Mouse (Mus musculus) ES-E14 (cell line): Measurements from ENCODE around the gene Arhgef10l. TPM values are rescaled to one million over a fixed set of nuclear protein-coding genes. Genes with fewer than 3 reads are reported as not detected.

Source experiments
- DNase-seq: peaks from one replicate; pipeline ENCODE4 v3.0.0-alpha.2; 2013; ENCODE audit warnings: low read depth, low spot score
- H3K27ac ChIP-seq: 2 replicates; pipeline ENCODE4 v1.5.1; 2012; ENCODE audit warnings: low read depth, mild to moderate bottlenecking, low read length, moderate library complexity, mixed read lengths; ENCODE audit not compliant: poor library complexity, insufficient read depth, severe bottlenecking
- H3K36me3 ChIP-seq: 2 replicates; pipeline ENCODE4 v1.6.1; 2012; ENCODE audit warnings: mild to moderate bottlenecking, low read length, moderate library complexity, mixed read lengths; ENCODE audit not compliant: control insufficient read depth, poor library complexity, insufficient read depth, severe bottlenecking
- H3K4me1 ChIP-seq, 2 experiments: fragments of 150-350 bp in 1 of 2; sonication (generic) in 1 of 2; 2 replicates each; pipeline ENCODE4 v1.6.1; 2012; ENCODE audit warnings: low read length in 2 of 2, mild to moderate bottlenecking in 1 of 2, mixed read lengths in 1 of 2; ENCODE audit not compliant: control insufficient read depth in 2 of 2, insufficient read depth in 2 of 2, poor library complexity in 1 of 2
- H3K4me3 ChIP-seq, 2 experiments: fragments of 150-350 bp in 1 of 2; sonication (generic) in 1 of 2; 2 replicates each; pipeline ENCODE4 v1.5.1; 2012; ENCODE audit warnings: low read length in 2 of 2, low read depth in 1 of 2, mild to moderate bottlenecking in 1 of 2, mixed read lengths in 1 of 2; ENCODE audit not compliant: insufficient read depth in 1 of 2, poor library complexity in 1 of 2, severe bottlenecking in 1 of 2
- H3K9ac ChIP-seq: 2 replicates; pipeline ENCODE4 v1.6.1; 2012; ENCODE audit warnings: low read depth, mild to moderate bottlenecking, low read length, mixed read lengths; ENCODE audit not compliant: poor library complexity, insufficient read depth, severe bottlenecking
- H3K9me3 ChIP-seq: fragments of 150-350 bp; sonication (generic); 2 replicates; pipeline ENCODE4 v1.6.1; 2012; ENCODE audit warnings: low read depth, mild to moderate bottlenecking, low read length; ENCODE audit not compliant: control insufficient read depth, insufficient read depth
- CHD2 ChIP-seq: IDR thresholded peaks from 2 replicates; pipeline ENCODE4 v1.6.1; 2014; ENCODE audit warnings: mild to moderate bottlenecking, low read depth, low read length, inconsistent platforms
- HCFC1 ChIP-seq: IDR thresholded peaks from 2 replicates; pipeline ENCODE4 v1.6.1; 2012; ENCODE audit warnings: low read length, inconsistent platforms, borderline replicate concordance; ENCODE audit not compliant: insufficient read depth
- MAFK ChIP-seq: IDR thresholded peaks from 2 replicates; pipeline ENCODE4 v1.6.1; 2014; ENCODE audit warnings: mild to moderate bottlenecking, low read depth, low read length, inconsistent platforms; ENCODE audit not compliant: insufficient read depth
- ZC3H11A ChIP-seq: IDR thresholded peaks from 2 replicates; pipeline ENCODE4 v1.6.1; 2012; ENCODE audit warnings: low read depth, mild to moderate bottlenecking, inconsistent platforms, low read length, borderline replicate concordance
- ZNF384 ChIP-seq: IDR thresholded peaks from 2 replicates; pipeline ENCODE4 v1.6.1; 2012; ENCODE audit warnings: low read depth, low read length, inconsistent platforms
- in situ Hi-C, 2 experiments: fragments of 600-800 bp; cut with MboI; formaldehyde crosslinking; loops; one replicate each; pipeline ENCODE4 v1.15.1; 2025; ENCODE audit warnings: low sequenced_read_pairs in 2 of 2, inconsistent platforms in 1 of 2; ENCODE audit not compliant: unreplicated experiment in 2 of 2
- total RNA-seq: library from RNA; depleted of rRNA; stranded (reverse); fragments of 300-350 nt; gene quantifications from 2 replicates; pipeline ENCODE4 v1.2.3, GENCODE M21; 2012

Gene Arhgef10l
- total RNA-seq, 1 experiment, result 14.8 TPM

DNA sequence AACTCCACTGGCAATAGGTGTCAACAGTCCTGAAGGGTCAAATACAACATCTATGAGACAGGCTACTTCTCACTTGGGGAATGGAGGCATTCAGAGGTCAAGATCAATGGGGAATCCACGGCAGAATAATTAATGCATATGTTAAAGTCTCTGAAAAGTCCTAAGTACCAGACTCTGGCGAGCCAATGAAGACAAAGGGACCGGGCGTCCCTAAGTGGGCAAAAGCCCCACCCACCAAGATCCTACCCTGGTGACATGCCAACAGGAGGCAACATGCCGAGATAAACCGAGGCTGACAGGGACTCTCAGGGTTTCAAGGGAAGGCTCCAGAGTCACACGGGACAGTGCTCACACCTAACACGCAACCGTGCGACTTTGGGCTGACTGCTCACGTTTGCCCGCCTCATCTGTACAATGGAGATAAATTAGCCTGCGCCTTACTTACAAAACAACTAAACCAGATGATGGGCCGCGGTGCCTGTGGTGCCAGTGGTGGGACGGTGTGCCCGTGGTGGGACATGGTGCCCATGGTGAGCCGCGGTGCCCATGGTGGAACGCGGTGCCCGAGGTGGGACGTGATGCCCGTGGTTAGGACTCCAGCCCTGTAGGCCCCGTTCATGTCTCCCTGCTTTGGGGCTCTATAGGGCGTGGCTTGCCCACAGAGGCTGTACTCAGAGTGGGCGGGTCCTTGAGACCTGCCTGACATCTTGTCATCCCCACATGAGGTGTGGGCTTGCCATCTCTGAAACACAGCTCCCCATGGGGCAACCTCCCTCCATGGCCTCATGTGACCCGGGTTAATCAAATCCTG is 26.2 kb downstream of the Arhgef10l start:
- in situ Hi-C loops, result no loop called here
- Histone ChIP-seq H3K9ac (peak overlapping the region; percentile 56), H3K27ac (peak overlapping the region; percentile 73)

DNA sequence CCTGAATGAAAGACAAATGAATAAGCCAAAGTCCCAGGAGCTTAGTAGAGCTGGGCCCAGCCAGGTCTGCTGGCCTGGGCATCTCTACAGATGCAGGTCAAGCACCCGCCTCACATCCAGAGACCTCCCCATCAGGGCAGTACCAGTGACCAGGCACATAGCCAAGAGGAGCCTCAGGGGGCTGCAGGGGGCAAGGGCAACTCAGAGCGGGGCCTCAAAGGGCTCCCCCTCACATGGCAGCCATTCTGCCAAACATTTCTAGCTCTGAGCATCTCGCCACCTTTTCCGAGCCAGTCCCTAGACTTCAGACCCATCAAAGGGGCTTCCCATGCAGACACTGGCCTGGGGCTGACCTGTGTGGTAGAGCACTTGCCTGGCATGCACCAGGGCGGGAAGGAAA is 27.2 kb downstream of the Arhgef10l start:
- Histone ChIP-seq H3K27ac (no peak overlapping the region), H3K4me1 (peaks cover 1 to 21% of the 10 kb centered on the region in 2 experiments; a peak in 2 of 4 replicates), H3K36me3 (no peaks in the 10 kb centered on the region), H3K9me3 (no peaks in the 10 kb centered on the region), H3K9ac (peak overlapping the region; percentile 44; the same call in 1 of the 2 replicates), H3K4me3 (peak overlapping the region in 1 of 2 experiments; percentile 48; a peak in 1 of 4 replicates)
- no peak for TF ChIP-seq HCFC1
- TF ChIP-seq CHD2, result no peak
- TF ChIP-seq ZNF384, result no peak
- no peak for TF ChIP-seq MAFK
- TF ChIP-seq ZC3H11A, result no peak
- DNase-seq, result no peak
- in situ Hi-C loops, result no loop called here

More for the DNA sequence above, 26.2 kb downstream of the Arhgef10l start:
- no peaks in the 10 kb centered on the region for H3K9me3 ChIP-seq
- TF ChIP-seq MAFK (no peak), HCFC1 (no peak), ZC3H11A (no peak), CHD2 (no peak), ZNF384 (no peak)
- H3K36me3 ChIP-seq, result no peaks in the 10 kb centered on the region
- H3K4me3 ChIP-seq, result peak overlapping the region; percentile 48 to 53
- DNase-seq, result no peak
- peaks cover 4 to 21% of the 10 kb centered on the region in 2 experiments; a peak in 3 of 4 replicates for H3K4me1 ChIP-seq

DNA sequence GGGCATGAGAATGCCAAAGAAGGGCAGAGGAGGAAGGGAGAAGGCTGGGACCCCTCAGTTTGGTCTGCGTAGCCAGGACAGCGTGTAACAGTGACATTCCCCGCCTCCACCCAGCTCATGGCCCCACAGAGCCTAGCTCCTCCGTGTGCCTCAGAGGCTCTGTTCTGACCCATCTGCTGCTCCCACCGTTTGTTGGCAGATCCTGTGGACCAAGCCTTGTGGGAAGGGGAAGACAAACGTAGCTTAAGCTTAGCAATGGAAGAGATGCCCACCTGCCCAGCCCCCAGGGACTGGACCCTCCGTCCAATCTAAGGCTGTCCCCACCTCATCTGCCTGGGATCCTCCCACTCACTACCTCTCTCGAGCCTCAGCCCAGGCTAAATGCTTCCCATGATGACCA is 28.5 kb downstream of the Arhgef10l start:
- peaks cover 1 to 21% of the 10 kb centered on the region in 2 experiments; a peak in 2 of 4 replicates for H3K4me1 ChIP-seq

DNA sequence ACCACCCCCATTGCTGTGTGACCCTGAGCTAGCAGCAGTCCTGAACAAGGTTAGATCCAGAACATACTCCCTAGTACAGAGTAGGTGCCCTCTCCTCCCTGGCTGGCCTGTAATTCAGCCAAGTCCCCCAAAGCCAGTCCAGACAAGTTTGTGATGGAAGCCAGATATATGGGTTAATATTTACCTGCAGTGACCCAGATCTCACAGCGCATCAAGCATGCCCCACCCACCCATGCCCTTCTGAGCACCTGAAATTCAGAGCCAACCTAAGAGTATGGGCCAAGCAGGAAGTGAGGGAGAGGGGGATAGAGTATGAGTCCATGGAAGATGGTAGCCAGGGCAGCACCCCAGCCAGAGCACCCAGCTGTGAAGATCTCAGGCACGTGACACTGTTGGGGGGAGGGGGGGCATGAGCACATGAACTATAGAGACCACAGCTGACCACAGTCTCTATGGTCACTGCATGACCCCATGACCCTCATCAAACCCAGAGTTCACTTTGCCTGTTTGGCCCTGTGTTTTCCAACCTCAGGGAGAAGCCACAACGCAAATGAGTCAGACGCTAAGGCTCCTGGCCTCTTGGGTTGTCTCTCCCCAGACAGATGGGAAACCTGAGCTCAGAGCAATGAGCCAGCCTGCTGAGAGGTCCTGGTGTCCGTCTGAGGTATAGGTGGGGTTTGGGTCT is 29.4 kb downstream of the Arhgef10l start:
- peaks cover 1 to 21% of the 10 kb centered on the region in 2 experiments; a peak in 2 of 4 replicates for H3K4me1 ChIP-seq
- no peak overlapping the region for H3K4me3 ChIP-seq
- H3K9ac ChIP-seq, result no peak overlapping the region
- no peak for DNase-seq
- H3K36me3 ChIP-seq, result no peaks in the 10 kb centered on the region
- TF ChIP-seq ZNF384, result no peak
- TF ChIP-seq ZC3H11A, result no peak
- no peak for TF ChIP-seq CHD2
- TF ChIP-seq MAFK, result no peak
- TF ChIP-seq HCFC1, result no peak
- in situ Hi-C loops, result no loop called here
- no peaks in the 10 kb centered on the region for H3K9me3 ChIP-seq
- H3K27ac ChIP-seq, result no peak overlapping the region

More for the DNA sequence above, 28.5 kb downstream of the Arhgef10l start:
- H3K4me3 ChIP-seq, result no peak overlapping the region
- no peak overlapping the region for H3K27ac ChIP-seq
- TF ChIP-seq HCFC1, result no peak
- no peak for TF ChIP-seq CHD2
- TF ChIP-seq ZNF384, result no peak
- no peak for TF ChIP-seq ZC3H11A
- no peak for TF ChIP-seq MAFK
- H3K36me3 ChIP-seq, result no peaks in the 10 kb centered on the region
- no peak overlapping the region for H3K9ac ChIP-seq
- in situ Hi-C loops, result no loop called here
- no peaks in the 10 kb centered on the region for H3K9me3 ChIP-seq
- no peak for DNase-seq
